Mouse (Mus musculus) MEL (cell line): ENCODE data around the gene Lrrfip1. TPM values are rescaled to one million over a fixed set of nuclear protein-coding genes. Genes with fewer than 3 reads are reported as not detected.

ENCODE experiments used
- DNase-seq: peaks from one replicate; pipeline ENCODE4 v3.0.0; 2011; ENCODE audit warnings: low read depth, low spot score
- H3K27ac ChIP-seq: 2 replicates; pipeline ENCODE4 v1.5.1; 2012; ENCODE audit warnings: low read depth, mild to moderate bottlenecking, control low read depth, low read length, moderate library complexity; ENCODE audit not compliant: control insufficient read depth
- H3K27me3 ChIP-seq, 2 experiments: fragments of 150-350 bp in 1 of 2; sonication (generic) in 1 of 2; 2 replicates each; pipeline ENCODE4 v1.6.1; 2012; ENCODE audit warnings: low read length in 2 of 2, mild to moderate bottlenecking in 2 of 2, improper control_type of control experiment in 1 of 2, moderate library complexity in 1 of 2; ENCODE audit not compliant: insufficient read depth in 2 of 2, control insufficient read depth in 1 of 2
- H3K36me3 ChIP-seq, 2 experiments: 2 replicates each; pipeline ENCODE4 v1.6.1; 2012 to 2014; ENCODE audit warnings: low read length in 2 of 2, improper control_type of control experiment in 1 of 2, inconsistent platforms in 1 of 2, mild to moderate bottlenecking in 1 of 2; ENCODE audit not compliant: insufficient read depth in 2 of 2, control insufficient read depth in 1 of 2
- H3K4me1 ChIP-seq, 2 experiments: fragments of 150-350 bp in 1 of 2; sonication (generic) in 1 of 2; 2 replicates each; pipeline ENCODE4 v1.6.1; 2012; ENCODE audit warnings: low read length in 2 of 2, improper control_type of control experiment in 1 of 2, mild to moderate bottlenecking in 1 of 2; ENCODE audit not compliant: insufficient read depth in 2 of 2, control insufficient read depth in 1 of 2
- H3K4me3 ChIP-seq, 2 experiments: fragments of 150-350 bp in 1 of 2; sonication (generic) in 1 of 2; 2 replicates each; pipeline ENCODE4 v1.5.1; 2012; ENCODE audit warnings: low read depth in 2 of 2, low read length in 2 of 2, mild to moderate bottlenecking in 2 of 2, moderate library complexity in 2 of 2, control low read depth in 1 of 2, improper control_type of control experiment in 1 of 2; ENCODE audit not compliant: control insufficient read depth in 1 of 2, insufficient read depth in 1 of 2
- H3K79me2 ChIP-seq: 2 replicates; pipeline ENCODE4 v1.6.1; 2012; ENCODE audit warnings: mild to moderate bottlenecking, low read length, moderate library complexity; ENCODE audit not compliant: control insufficient read depth, poor library complexity, insufficient read depth
- H3K9ac ChIP-seq: 2 replicates; pipeline ENCODE4 v1.6.1; 2012; ENCODE audit warnings: low read depth, mild to moderate bottlenecking, control low read depth, low read length, moderate library complexity; ENCODE audit not compliant: control insufficient read depth, poor library complexity, severe bottlenecking
- H3K9me3 ChIP-seq: fragments of 150-350 bp; sonication (generic); replicated peaks from 2 replicates; pipeline ENCODE4 v1.6.1; 2012; ENCODE audit warnings: mild to moderate bottlenecking, low read length, improper control_type of control experiment, moderate library complexity; ENCODE audit not compliant: insufficient read depth
- BHLHE40 ChIP-seq: IDR thresholded peaks from 2 replicates; pipeline ENCODE4 v1.6.1; 2012; ENCODE audit warnings: low read depth, mild to moderate bottlenecking, inconsistent platforms, low read length, improper control_type of control experiment, borderline replicate concordance
- CHD1 ChIP-seq: IDR thresholded peaks from 2 replicates; pipeline ENCODE4 v1.6.1; 2012; ENCODE audit warnings: low read depth, mild to moderate bottlenecking, inconsistent platforms, low read length, improper control_type of control experiment
- CHD2 ChIP-seq: IDR thresholded peaks from 2 replicates; pipeline ENCODE4 v1.6.1; 2011; ENCODE audit warnings: low read length, improper control_type of control experiment
- CTCF ChIP-seq, 3 experiments: IDR thresholded peaks in 2 of 3; conservative IDR thresholded peaks in 1 of 3; 2 replicates each; pipeline ENCODE4 v1.5.1; 2011 to 2012; ENCODE audit warnings: low read length in 3 of 3, low read depth in 2 of 3, mild to moderate bottlenecking in 2 of 3, improper control_type of control experiment in 1 of 3, inconsistent platforms in 1 of 3, mixed read lengths in 1 of 3, moderate library complexity in 1 of 3; ENCODE audit not compliant: control insufficient read depth in 1 of 3, insufficient read depth in 1 of 3, poor library complexity in 1 of 3, severe bottlenecking in 1 of 3
- E2F4 ChIP-seq: IDR thresholded peaks from 2 replicates; pipeline ENCODE4 v1.6.1; 2011; ENCODE audit warnings: low read depth, low read length, improper control_type of control experiment, borderline replicate concordance
- ELF1 ChIP-seq: IDR thresholded peaks from 2 replicates; pipeline ENCODE4 v1.6.1; 2014; ENCODE audit warnings: low read depth, mild to moderate bottlenecking, inconsistent platforms, low read length, improper control_type of control experiment, moderate library complexity
- EP300 ChIP-seq, 2 experiments: IDR thresholded peaks; 2 replicates each; pipeline ENCODE4 v1.6.1; 2011; ENCODE audit warnings: improper control_type of control experiment in 2 of 2, low read length in 2 of 2, low read depth in 1 of 2, mild to moderate bottlenecking in 1 of 2
- ETS1 ChIP-seq: IDR thresholded peaks from 2 replicates; pipeline ENCODE4 v1.6.1; 2012; ENCODE audit warnings: low read depth, mild to moderate bottlenecking, inconsistent platforms, low read length, improper control_type of control experiment, moderate library complexity
- GABPA ChIP-seq: IDR thresholded peaks from 2 replicates; pipeline ENCODE4 v1.6.1; 2012; ENCODE audit warnings: low read depth, mild to moderate bottlenecking, inconsistent platforms, low read length, improper control_type of control experiment, moderate library complexity
- GATA1 ChIP-seq: IDR thresholded peaks from 2 replicates; pipeline ENCODE4 v1.6.1; 2011; ENCODE audit warnings: low read depth, low read length, improper control_type of control experiment
- HCFC1 ChIP-seq: IDR thresholded peaks from 2 replicates; pipeline ENCODE4 v1.6.1; 2012; ENCODE audit warnings: low read depth, mild to moderate bottlenecking, inconsistent platforms, low read length, improper control_type of control experiment, moderate library complexity
- JUND ChIP-seq: IDR thresholded peaks from 2 replicates; pipeline ENCODE4 v1.6.1; 2011; ENCODE audit warnings: low read depth, mild to moderate bottlenecking, improper control_type of control experiment, low read length
- KAT2A ChIP-seq: conservative IDR thresholded peaks from 2 replicates; pipeline ENCODE4 v1.6.1; 2012; ENCODE audit warnings: low read depth, low read length, improper control_type of control experiment, inconsistent platforms
- MAFK ChIP-seq: IDR thresholded peaks from 2 replicates; pipeline ENCODE4 v1.6.1; 2011; ENCODE audit warnings: low read depth, mild to moderate bottlenecking, low read length, improper control_type of control experiment, borderline replicate concordance
- MAX ChIP-seq: IDR thresholded peaks from 2 replicates; pipeline ENCODE4 v1.6.1; 2011; ENCODE audit warnings: low read length, improper control_type of control experiment
- MAZ ChIP-seq: IDR thresholded peaks from 2 replicates; pipeline ENCODE4 v1.6.1; 2012; ENCODE audit warnings: low read depth, mild to moderate bottlenecking, inconsistent platforms, low read length, improper control_type of control experiment
- MEF2A ChIP-seq: IDR thresholded peaks from 2 replicates; pipeline ENCODE4 v1.6.1; 2014; ENCODE audit warnings: low read depth, mild to moderate bottlenecking, inconsistent platforms, low read length, improper control_type of control experiment; ENCODE audit not compliant: poor library complexity, insufficient replicate concordance, severe bottlenecking; ENCODE audit errors: extremely low read depth
- MXI1 ChIP-seq: IDR thresholded peaks from 2 replicates; pipeline ENCODE4 v1.6.1; 2011; ENCODE audit warnings: mild to moderate bottlenecking, low read depth, low read length, improper control_type of control experiment
- MYB ChIP-seq: IDR thresholded peaks from 2 replicates; pipeline ENCODE4 v1.6.1; 2011; ENCODE audit warnings: mild to moderate bottlenecking, low read depth, low read length, improper control_type of control experiment
- MYC ChIP-seq: IDR thresholded peaks from 2 replicates; pipeline ENCODE4 v1.6.1; 2011; ENCODE audit warnings: low read depth, mild to moderate bottlenecking, low read length, improper control_type of control experiment, moderate library complexity
- NELFE ChIP-seq: IDR thresholded peaks from 2 replicates; pipeline ENCODE4 v1.6.1; 2011; ENCODE audit warnings: low read depth, low read length, improper control_type of control experiment
- NRF1 ChIP-seq: IDR thresholded peaks from 2 replicates; pipeline ENCODE4 v1.6.1; 2014; ENCODE audit warnings: low read depth, mild to moderate bottlenecking, inconsistent platforms, low read length, improper control_type of control experiment, moderate library complexity; ENCODE audit not compliant: poor library complexity, insufficient read depth, severe bottlenecking
- POLR2A ChIP-seq, 2 experiments: IDR thresholded peaks; 2 replicates each; pipeline ENCODE4 v1.6.1; 2011 to 2012; ENCODE audit warnings: low read length in 2 of 2, mild to moderate bottlenecking in 2 of 2, control low read depth in 1 of 2, improper control_type of control experiment in 1 of 2, low read depth in 1 of 2, moderate library complexity in 1 of 2; ENCODE audit not compliant: control insufficient read depth in 1 of 2, insufficient read depth in 1 of 2, poor library complexity in 1 of 2
- POLR2AphosphoS2 ChIP-seq: IDR thresholded peaks from 2 replicates; pipeline ENCODE4 v1.6.1; 2011; ENCODE audit warnings: low read length, improper control_type of control experiment
- POLR2AphosphoS5 ChIP-seq: IDR thresholded peaks from 2 replicates; pipeline ENCODE4 v1.6.1; 2012; ENCODE audit warnings: low read depth, borderline replicate concordance, mild to moderate bottlenecking, inconsistent platforms, low read length, moderate library complexity, mixed read lengths
- RAD21 ChIP-seq: IDR thresholded peaks from 2 replicates; pipeline ENCODE4 v1.6.1; 2011; ENCODE audit warnings: mild to moderate bottlenecking, low read depth, low read length, improper control_type of control experiment
- SIN3A ChIP-seq: IDR thresholded peaks from 2 replicates; pipeline ENCODE4 v1.6.1; 2012; ENCODE audit warnings: low read length, improper control_type of control experiment, inconsistent platforms
- SMC3 ChIP-seq: IDR thresholded peaks from 2 replicates; pipeline ENCODE4 v1.6.1; 2011; ENCODE audit warnings: low read depth, low read length, improper control_type of control experiment
- TAL1 ChIP-seq: IDR thresholded peaks from 2 replicates; pipeline ENCODE4 v1.6.1; 2012; ENCODE audit warnings: mild to moderate bottlenecking, inconsistent platforms, low read length, moderate library complexity, mixed read lengths
- TBP ChIP-seq: IDR thresholded peaks from 2 replicates; pipeline ENCODE4 v1.8.0; 2011; ENCODE audit warnings: low read depth, low read length, improper control_type of control experiment
- TCF12 ChIP-seq: IDR thresholded peaks from 2 replicates; pipeline ENCODE4 v1.6.1; 2014; ENCODE audit warnings: low read depth, mild to moderate bottlenecking, inconsistent platforms, low read length, improper control_type of control experiment, moderate library complexity
- UBTF ChIP-seq: IDR thresholded peaks from 2 replicates; pipeline ENCODE4 v1.6.1; 2012; ENCODE audit warnings: low read depth, mild to moderate bottlenecking, inconsistent platforms, low read length, improper control_type of control experiment, moderate library complexity, borderline replicate concordance; ENCODE audit not compliant: insufficient read depth
- USF1 ChIP-seq: IDR thresholded peaks from 2 replicates; pipeline ENCODE4 v1.6.1; 2014; ENCODE audit warnings: low read depth, mild to moderate bottlenecking, inconsistent platforms, low read length, improper control_type of control experiment, moderate library complexity
- USF2 ChIP-seq, 2 experiments: IDR thresholded peaks; 2 replicates each; pipeline ENCODE4 v1.6.1; 2011 to 2012; ENCODE audit warnings: improper control_type of control experiment in 2 of 2, low read length in 2 of 2, borderline replicate concordance in 1 of 2, inconsistent platforms in 1 of 2, low read depth in 1 of 2, mild to moderate bottlenecking in 1 of 2; ENCODE audit not compliant: insufficient read depth in 1 of 2
- ZC3H11A ChIP-seq: IDR thresholded peaks from 2 replicates; pipeline ENCODE4 v1.6.1; 2012; ENCODE audit warnings: low read depth, mild to moderate bottlenecking, inconsistent platforms, low read length, improper control_type of control experiment
- ZKSCAN1 ChIP-seq: IDR thresholded peaks from 2 replicates; pipeline ENCODE4 v1.6.1; 2012; ENCODE audit warnings: low read depth, mild to moderate bottlenecking, inconsistent platforms, low read length, improper control_type of control experiment, moderate library complexity
- ZMIZ1 ChIP-seq: IDR thresholded peaks from 2 replicates; pipeline ENCODE4 v1.6.1; 2012; ENCODE audit warnings: low read depth, mild to moderate bottlenecking, inconsistent platforms, low read length, improper control_type of control experiment, moderate library complexity
- ZNF384 ChIP-seq: IDR thresholded peaks from 2 replicates; pipeline ENCODE4 v1.6.1; 2012; ENCODE audit warnings: low read depth, mild to moderate bottlenecking, inconsistent platforms, low read length, improper control_type of control experiment
- polyA plus RNA-seq, 2 experiments: library from polyadenylated mRNA; stranded (reverse) in 1 of 2; unstranded in 1 of 2; fragments of >175 nt in 1 of 2; fragments of >200 nt in 1 of 2; gene quantifications; 2 replicates each; pipeline versions ENCODE4 v1.2.1 to v1.2.4; 2012; ENCODE audit warnings: low replicate concordance in 2 of 2, low read depth in 1 of 2; ENCODE audit not compliant: insufficient read length in 2 of 2, insufficient read depth in 1 of 2, missing spikeins in 1 of 2
- total RNA-seq: library from RNA; depleted of rRNA; stranded (reverse); fragments of 300-350 nt; gene quantifications from 2 replicates; pipeline ENCODE4 v1.2.3, GENCODE M21; 2012

The Lrrfip1 gene
- total and polyA plus RNA-seq, 3 experiments = 12.9 to 15.4 TPM; not detected in 1

GRCm38 (mm10) chr1:91174796-91175195 is 176.3 kb downstream of the Lrrfip1 start:
- H3K27ac ChIP-seq = no peak overlapping the region
- no peaks in the 10 kb centered on the region for H3K79me2 ChIP-seq
- TF ChIP-seq BHLHE40 (no peak), ZNF384 (no peak), TCF12 (peak; percentile 84), NELFE (no peak), MAFK (no peak), TAL1 (peak; percentile 23; the same call in 1 of the 2 replicates), KAT2A (no peak), MYC (no peak), MXI1 (no peak), ELF1 (no peak), CTCF (IDR thresholded peaks at IDR 0.05 in 2 of 3, conservative IDR thresholded peaks at IDR 0.05 in 1 of 3; ENCODE audit: control insufficient read depth in 1 of 3, insufficient read depth in 1 of 3, low read depth in 2 of 3, low read length in 3 of 3, poor library complexity in 1 of 3, severe bottlenecking in 1 of 3) (no peak), MEF2A (no peak), EP300 (IDR thresholded peaks at IDR 0.05; ENCODE audit: low read depth in 1 of 2, low read length in 2 of 2) (peak; percentile 54 to 70), POLR2AphosphoS2 (no peak), ZMIZ1 (no peak), TBP (no peak), NRF1 (no peak), ZKSCAN1 (no peak), E2F4 (no peak), CHD2 (no peak), USF2 (IDR thresholded peaks at IDR 0.05; ENCODE audit: borderline replicate concordance in 1 of 2, insufficient read depth in 1 of 2, low read depth in 1 of 2, low read length in 2 of 2) (no peak), MAX (no peak), POLR2A (IDR thresholded peaks at IDR 0.05; ENCODE audit: control insufficient read depth in 1 of 2, insufficient read depth in 1 of 2, low read depth in 1 of 2, low read length in 2 of 2, poor library complexity in 1 of 2) (no peak), GATA1 (peak; percentile 74), POLR2AphosphoS5 (no peak), JUND (no peak), ZC3H11A (no peak), ETS1 (peak; percentile 89), MAZ (0 out of 2 replicates have a peak, but pooled peaks have one; percentile 38), CHD1 (no peak), SMC3 (no peak), HCFC1 (no peak), USF1 (no peak), MYB (peak; percentile 54), SIN3A (0 out of 2 replicates have a peak, but pooled peaks have one; percentile 51), UBTF (no peak), RAD21 (no peak), GABPA (no peak)

More at GRCm38 (mm10) chr1:91174796-91175195, 176.3 kb downstream of the Lrrfip1 start:
- H3K27me3 ChIP-seq = no peaks in the 10 kb centered on the region
- H3K9ac ChIP-seq = no peak overlapping the region
- H3K9me3 ChIP-seq = no peaks in the 10 kb centered on the region
- H3K36me3 ChIP-seq = peaks cover 0 to 16% of the 10 kb centered on the region in 2 experiments; a peak in 2 of 4 replicates
- H3K4me1 ChIP-seq = peaks cover 17 to 29% of the 10 kb centered on the region in 2 experiments
- DNase-seq = peak; percentile 60
- no peak overlapping the region for H3K4me3 ChIP-seq
